23 mouse cellular contexts compared by ENCODE assay signal in genomic region chr7:130600074-130600473, GRCm38 (mm10).
"Had no signal": no experiment of that assay in that cellular context is flagged by ENCODE, and none has a peak within 500 bp of the region (broad histone marks: within the 10 kb centered on the region; RNA-seq: fewer than 3 reads in every experiment).

No protein-coding gene starts in this region.

- H3K9me3 ChIP-seq: kidney, embryonic 15.5 days; limb, embryonic 10.5 days; limb, embryonic 13.5 days; lung, embryonic 15.5 days; megakaryocyte, embryonic 14.5 days; midbrain, embryonic 10.5 days; neural tube, embryonic 12.5 days; neural tube, embryonic 15.5 days had no signal

- H3K36me3 ChIP-seq: kidney, embryonic 15.5 days; limb, embryonic 10.5 days; limb, embryonic 13.5 days; lung, embryonic 15.5 days; midbrain, embryonic 10.5 days; neural tube, embryonic 12.5 days; neural tube, embryonic 15.5 days had no signal

- H3K27ac ChIP-seq: kidney, embryonic 15.5 days; left cerebral cortex, adult 2 months; limb, embryonic 10.5 days; limb, embryonic 13.5 days; liver, embryonic 14.5 days; lung, embryonic 15.5 days; midbrain, embryonic 10.5 days; neural tube, embryonic 12.5 days; neural tube, embryonic 15.5 days had no signal

- H3K4me3 ChIP-seq: kidney, embryonic 15.5 days; left cerebral cortex, adult 2 months; limb, embryonic 10.5 days; limb, embryonic 13.5 days; lung, embryonic 15.5 days; megakaryocyte, embryonic 14.5 days; midbrain, embryonic 10.5 days; neural tube, embryonic 12.5 days; neural tube, embryonic 15.5 days had no signal

- H3K4me2 ChIP-seq: kidney, embryonic 15.5 days; limb, embryonic 13.5 days; lung, embryonic 15.5 days; neural tube, embryonic 12.5 days; neural tube, embryonic 15.5 days had no signal

- DNase-seq: kidney, adult 11 months; kidney, adult 8-10 months; kidney, postnatal 10 days; layer of hippocampus, postnatal 36 days; liver; liver, postnatal 0 days; lung, postnatal 10 days; lung, postnatal 36 days; midbrain, embryonic 14.5 days; right cerebral cortex, adult 18-20 months; right cerebral cortex, postnatal 14 days; right cerebral cortex, postnatal 4 days; thymus, postnatal 25 days had no signal

- H3K27me3 ChIP-seq: kidney, embryonic 15.5 days; lung, embryonic 15.5 days; neural tube, embryonic 12.5 days; neural tube, embryonic 15.5 days had no signal

- H3K4me1 ChIP-seq: lung, embryonic 15.5 days; megakaryocyte, embryonic 14.5 days; neural tube, embryonic 12.5 days had no signal

- H3K9ac ChIP-seq: kidney, embryonic 15.5 days; limb, embryonic 13.5 days; liver, embryonic 14.5 days; liver, postnatal 0 days; lung, embryonic 15.5 days; neural tube, embryonic 12.5 days; neural tube, embryonic 15.5 days had no signal

- ATAC-seq: liver, postnatal 0 days had no signal
